Mouse (Mus musculus) cerebellum, adult 2 months (tissue): ENCODE data around the gene Hoxd4. TPM values are rescaled to one million over a fixed set of nuclear protein-coding genes. Genes with fewer than 3 reads are reported as not detected.
A peak's percentile ranks its signal among the peaks of the same experiment; 100 is the strongest.

Experiments used
- DNase-seq, 2 experiments: peaks; one replicate each; pipeline ENCODE4 v3.0.0; 2021
- H3K27ac ChIP-seq: fragments of 200-500 bp; 2 replicates; pipeline ENCODE4 v1.5.1; 2012; ENCODE audit warnings: low read length, control low read depth, inconsistent platforms; ENCODE audit not compliant: insufficient read depth
- H3K27me3 ChIP-seq: fragments of 200-500 bp; 2 replicates; pipeline ENCODE4 v1.6.1; 2012; ENCODE audit warnings: inconsistent platforms, mild to moderate bottlenecking, low read length, moderate library complexity; ENCODE audit not compliant: control insufficient read depth, insufficient read depth
- H3K4me1 ChIP-seq: fragments of 200-500 bp; 2 replicates; pipeline ENCODE4 v1.6.1; 2011; ENCODE audit warnings: low read length; ENCODE audit not compliant: control insufficient read depth, insufficient read depth
- H3K4me3 ChIP-seq: fragments of 200-500 bp; replicated peaks from 2 replicates; pipeline ENCODE3; 2011; ENCODE audit warnings: mild to moderate bottlenecking, low read depth, low read length, control low read depth; ENCODE audit not compliant: insufficient read depth
- CTCF ChIP-seq: fragments of 200-500 bp; IDR thresholded peaks from 2 replicates; pipeline ENCODE4 v1.5.1; 2011; ENCODE audit warnings: low read depth, mild to moderate bottlenecking, control low read depth, low read length, moderate library complexity, borderline replicate concordance; ENCODE audit not compliant: insufficient read depth
- POLR2A ChIP-seq: fragments of 200-500 bp; IDR thresholded peaks from 2 replicates; pipeline ENCODE4 v1.6.1; 2011; ENCODE audit warnings: low read length, control low read depth, borderline replicate concordance; ENCODE audit not compliant: insufficient read depth
- WGBS: fragments of 180-500 bp; shearing (Covaris S2); methylation state at CpG from one replicate; pipeline ENCODE4 v1.1.7; 2018; 5-methylcytosine and 5-hydroxymethylcytosine counted together
- polyA plus RNA-seq: library from polyadenylated mRNA; depleted of rRNA; stranded (reverse); fragments of >200 nt; gene quantifications from 2 replicates; pipeline ENCODE4 v1.2.3, GENCODE M21; 2012

Hoxd4 gene
- polyA plus RNA-seq, 1 experiment = 2.8 TPM

DNA sequence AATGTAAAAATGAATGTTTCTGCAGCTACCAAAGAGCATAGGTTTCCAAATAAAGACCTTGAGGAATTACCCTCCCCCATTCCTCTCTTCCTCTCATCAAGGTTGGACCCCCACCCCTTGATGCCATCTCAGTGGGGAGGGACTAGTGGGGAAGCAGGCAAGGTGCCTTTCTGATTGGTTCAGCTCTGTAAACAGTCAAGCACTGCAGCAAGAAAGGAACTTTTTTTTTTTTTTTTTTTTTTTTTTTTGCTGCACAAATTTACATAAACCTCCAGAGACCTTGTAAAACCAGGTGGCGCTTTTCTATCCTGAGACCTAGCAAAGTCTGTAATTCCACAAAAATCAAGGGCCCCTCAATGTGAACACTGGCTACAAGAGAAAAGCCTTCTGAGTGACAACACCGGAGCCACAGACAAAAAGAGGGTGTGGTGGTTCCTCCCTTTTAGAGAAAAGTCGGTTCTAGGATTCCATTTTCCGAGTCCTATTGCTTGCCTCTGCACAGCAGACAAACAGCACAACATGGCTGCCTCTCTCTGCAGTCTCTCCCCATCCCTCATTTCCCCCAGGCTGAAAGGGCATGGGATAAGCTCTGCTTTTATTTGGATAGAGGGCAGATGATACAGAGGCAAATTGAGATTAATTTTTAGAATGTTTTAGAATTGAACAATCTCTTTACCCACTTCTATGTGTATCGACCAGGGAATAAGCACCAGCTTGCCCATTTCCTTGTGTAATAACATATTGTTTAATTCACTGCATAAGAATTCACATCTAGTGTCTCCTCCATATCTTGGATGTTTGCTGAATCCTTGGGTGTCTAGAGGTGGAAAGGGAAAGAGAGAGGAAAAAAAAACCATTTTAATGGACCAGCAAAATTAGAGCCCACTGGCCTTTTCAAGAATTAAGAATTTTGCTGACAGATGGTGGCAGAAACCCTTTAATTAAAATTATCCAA lies 2.0 kb upstream of the Hoxd4 start:
- Histone ChIP-seq H3K4me1 (no peaks in the 10 kb centered on the region), H3K4me3 (no peak overlapping the region), H3K27ac (no peak overlapping the region), H3K27me3 (peaks cover 27% of the 10 kb centered on the region)
- DNase-seq = no peak
- 8% methylated on average over 5 of the region's 5 CpGs for WGBS
- no peak for TF ChIP-seq CTCF
- TF ChIP-seq POLR2A = no peak

- WGBS = 2% methylated on average over 16 of the region's 16 CpGs
- Histone ChIP-seq H3K4me1 (no peaks in the 10 kb centered on the region), H3K27me3 (peaks cover 17% of the 10 kb centered on the region; the same call in 1 of the 2 replicates), H3K27ac (no peak overlapping the region), H3K4me3 (no peak overlapping the region)
- no peak for DNase-seq
- TF ChIP-seq POLR2A = no peak
These were observed 693 bp upstream of the Hoxd4 start for GRCm38 (mm10) chr2:74710929-74711543.

- Histone ChIP-seq H3K27ac (no peak overlapping the region), H3K4me3 (no peak overlapping the region), H3K27me3 (peaks cover 13% of the 10 kb centered on the region; the same call in 1 of the 2 replicates), H3K4me1 (no peaks in the 10 kb centered on the region)
- DNase-seq = no peak
- TF ChIP-seq POLR2A = no peak
- WGBS = 6% methylated on average over 19 of the region's 19 CpGs
These were observed 1.8 kb downstream of the Hoxd4 start for GRCm38 (mm10) chr2:74713239-74714150.

DNA sequence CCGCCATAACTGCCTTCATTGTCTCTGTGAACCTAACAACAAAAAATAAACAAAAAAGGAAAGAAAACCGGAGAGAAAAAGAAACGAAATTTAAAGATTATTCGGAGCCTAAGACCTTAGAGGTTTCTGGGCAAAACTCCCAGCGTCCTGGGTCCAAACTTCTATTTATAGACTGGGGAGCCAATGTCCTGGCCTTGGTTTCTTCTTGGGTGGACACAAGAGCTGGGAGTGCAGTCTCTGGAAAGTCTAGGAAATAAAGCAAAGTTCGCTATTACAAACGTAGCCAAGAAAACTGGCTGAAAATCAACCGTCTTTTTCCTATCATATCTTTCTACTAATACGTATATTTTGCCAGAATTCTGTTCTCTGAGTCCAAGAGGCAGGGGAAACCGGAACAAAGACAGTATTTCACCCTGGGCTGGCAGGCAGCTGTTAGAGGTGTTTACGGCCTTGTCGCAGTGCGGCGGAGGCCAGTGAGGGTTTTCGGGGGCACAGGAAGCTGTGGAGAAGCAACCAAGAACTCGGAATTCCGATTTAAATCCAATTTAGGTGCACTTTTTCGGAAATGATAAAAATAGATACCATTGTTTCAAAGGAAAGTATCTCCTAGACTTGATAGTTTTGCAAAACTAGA lies 2.5 kb downstream of the Hoxd4 start:
- H3K27me3 ChIP-seq = peaks cover 13% of the 10 kb centered on the region; the same call in 1 of the 2 replicates
- no peak for DNase-seq
- no peaks in the 10 kb centered on the region for H3K4me1 ChIP-seq
- TF ChIP-seq POLR2A (no peak), CTCF (no peak)
- H3K4me3 ChIP-seq = no peak overlapping the region
- no peak overlapping the region for H3K27ac ChIP-seq
- 10% methylated on average over 18 of the region's 18 CpGs for WGBS

DNA sequence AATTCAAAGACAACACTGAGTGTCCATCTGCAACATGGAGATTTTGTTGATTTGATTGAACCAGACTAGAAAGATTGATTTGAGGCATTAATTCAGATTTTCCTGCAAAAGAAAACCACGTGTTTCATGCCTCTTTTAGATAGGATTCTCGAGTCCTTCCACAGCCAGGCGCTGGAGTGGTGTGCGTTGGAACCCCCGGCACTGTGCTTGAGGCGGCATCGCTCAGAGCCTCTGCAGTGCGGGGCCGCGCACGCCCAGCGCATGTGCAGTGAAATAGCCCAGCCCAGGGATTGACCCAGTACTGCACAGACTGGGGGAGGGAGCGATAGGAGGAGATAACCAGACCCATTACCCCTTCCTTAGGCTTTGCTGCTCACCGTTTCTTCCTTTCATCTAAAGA lies 3.2 kb downstream of the Hoxd4 start:
- WGBS = 3% methylated on average over 14 of the region's 14 CpGs
- Histone ChIP-seq H3K4me3 (no peak overlapping the region), H3K4me1 (no peaks in the 10 kb centered on the region), H3K27ac (no peak overlapping the region), H3K27me3 (peaks cover 13% of the 10 kb centered on the region; the same call in 1 of the 2 replicates)
- TF ChIP-seq POLR2A (no peak), CTCF (no peak)
- no peak for DNase-seq

DNA sequence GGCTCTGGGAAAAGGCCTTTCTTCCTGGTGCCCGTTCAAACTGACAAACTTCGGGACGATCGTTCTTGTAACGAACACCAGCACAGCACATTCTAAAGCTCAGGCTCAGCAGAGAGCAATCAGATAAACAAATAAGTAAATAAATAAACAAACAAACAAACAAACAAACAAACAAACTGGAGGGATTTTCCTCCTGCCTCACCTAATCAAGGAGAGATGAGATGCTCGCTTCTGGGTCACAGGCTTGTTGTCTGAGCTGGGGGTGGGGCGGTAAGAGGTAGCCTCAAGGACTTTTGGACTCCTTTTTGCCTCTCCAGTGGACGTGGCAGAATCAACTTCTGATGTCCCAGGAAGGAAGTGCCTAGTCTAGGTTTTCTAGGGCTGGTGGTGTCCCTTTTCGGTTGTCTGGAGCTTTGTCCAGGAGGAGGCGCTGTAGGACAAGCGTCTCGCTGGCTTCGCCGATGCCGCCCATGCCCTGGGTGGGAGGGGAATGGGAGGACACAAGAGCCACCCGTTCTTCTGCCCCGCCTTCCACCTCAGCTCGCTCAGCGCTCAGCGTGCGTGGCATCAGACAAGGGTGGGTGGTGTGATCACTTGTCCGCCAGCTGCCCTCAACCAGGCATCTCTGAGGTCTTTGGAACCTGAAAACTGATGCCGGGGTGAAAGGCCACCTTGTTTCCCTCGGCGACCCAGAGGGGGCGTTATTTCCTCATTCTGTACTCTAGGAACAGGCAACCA lies 3.9 kb downstream of the Hoxd4 start:
- Histone ChIP-seq H3K4me3 (no peak overlapping the region), H3K27me3 (peaks cover 13% of the 10 kb centered on the region; the same call in 1 of the 2 replicates), H3K27ac (no peak overlapping the region), H3K4me1 (no peaks in the 10 kb centered on the region)
- WGBS = 4% methylated on average over 26 of the region's 26 CpGs
- TF ChIP-seq POLR2A (no peak), CTCF (peak; percentile 62)
- peak; percentile 39 to 57 for DNase-seq

- Histone ChIP-seq H3K27me3 (peaks cover 4% of the 10 kb centered on the region; the same call in 1 of the 2 replicates), H3K27ac (no peak overlapping the region), H3K4me3 (no peak overlapping the region), H3K4me1 (no peaks in the 10 kb centered on the region)
- TF ChIP-seq POLR2A (no peak), CTCF (no peak)
- DNase-seq = no peak
- 7% methylated on average over 2 of the region's 2 CpGs for WGBS
These were observed 8.7 kb downstream of the Hoxd4 start for GRCm38 (mm10) chr2:74720384-74720783.
